Comparison of ENCODE assay signal across 18 mouse cellular contexts in genomic region chr13:93648387-93649130, GRCm38 (mm10). TPM values are rescaled to one million over a fixed set of nuclear protein-coding genes. Genes with fewer than 3 reads are reported as not detected.
DNase-seq lines count a peak whose midpoint lies in the region; ATAC-seq lines count a peak whose summit lies in the region.
"Had no signal": no experiment of that assay in that cellular context is flagged by ENCODE, and none has a peak within 500 bp of the region (broad histone marks: within the 10 kb centered on the region; RNA-seq: fewer than 3 reads in every experiment).

No protein-coding gene starts in this region.

- no peak overlapping the region for H3K4me3 ChIP-seq in liver, embryonic 16.5 days (ENCODE audit: low read depth, low read length)
- H3K4me3 ChIP-seq: embryonic facial prominence, embryonic 15.5 days; forebrain, embryonic 13.5 days; heart, embryonic 13.5 days had no signal

- H3K36me3 ChIP-seq in liver, embryonic 16.5 days (ENCODE audit: control insufficient read depth, insufficient read depth): no peaks in the 10 kb centered on the region
- H3K36me3 ChIP-seq: embryonic facial prominence, embryonic 15.5 days; heart, embryonic 13.5 days had no signal

- 56% methylated on average over 7 of the region's 7 CpGs for WGBS in liver, embryonic 16.5 days (ENCODE audit: insufficient replicate concordance)

- H3K9me3 ChIP-seq in liver, embryonic 16.5 days (replicated peaks; ENCODE audit: control insufficient read depth, low read length): no peaks in the 10 kb centered on the region
- H3K9me3 ChIP-seq: embryonic facial prominence, embryonic 15.5 days; forebrain, embryonic 13.5 days; heart, embryonic 13.5 days had no signal

- DNase-seq in urinary bladder, postnatal 14 days (ENCODE audit: low spot score): peak; percentile 24
- no peak for DNase-seq in urinary bladder, adult 2 months (ENCODE audit: low spot score)
- DNase-seq in adrenal gland, postnatal 10 days: peak; percentile 43
- DNase-seq in kidney, postnatal 25 days: peak; percentile 67 to 81
- DNase-seq in left cerebral cortex, postnatal 14 days (ENCODE audit: low spot score in 2 of 2): no peak
- no peak for DNase-seq in spleen, adult 18-20 months
- DNase-seq in thymus, postnatal 0 days (ENCODE audit: low spot score): no peak
- DNase-seq: cerebellum, adult 2 months; lung, adult 2 months; midbrain, embryonic 14.5 days had no signal

- H3K4me2 ChIP-seq in liver, embryonic 16.5 days (ENCODE audit: low read depth, low read length): no peak overlapping the region
- H3K4me2 ChIP-seq: embryonic facial prominence, embryonic 15.5 days; forebrain, embryonic 13.5 days; heart, embryonic 13.5 days had no signal

- ATAC-seq in liver, embryonic 16.5 days (ENCODE audit: low read depth): peak; percentile 83
- ATAC-seq: activated CD4-positive, CD25-positive, alpha-beta regulatory T cell, adult 4 months; CD4-positive, CD25-positive, alpha-beta regulatory T cell, adult 4 months; forebrain, embryonic 13.5 days had no signal

- H3K9ac ChIP-seq in liver, embryonic 16.5 days (ENCODE audit: low read depth, low read length): no peak overlapping the region
- H3K9ac ChIP-seq: embryonic facial prominence, embryonic 15.5 days; forebrain, embryonic 13.5 days; heart, embryonic 13.5 days had no signal

- peak overlapping the region; percentile 77 for H3K27ac ChIP-seq in liver, embryonic 16.5 days (ENCODE audit: low read length)
- H3K27ac ChIP-seq: embryonic facial prominence, embryonic 15.5 days; forebrain, embryonic 13.5 days; heart, embryonic 13.5 days had no signal

- H3K4me1 ChIP-seq in liver, embryonic 16.5 days (ENCODE audit: control insufficient read depth, low read depth, low read length): no peaks in the 10 kb centered on the region
- H3K4me1 ChIP-seq: embryonic facial prominence, embryonic 15.5 days; forebrain, embryonic 13.5 days; heart, embryonic 13.5 days had no signal

- intact Hi-C loops in left cerebral cortex, postnatal 14 days (cut with DNase I): no loop called here

- H3K27me3 ChIP-seq in liver, embryonic 16.5 days (ENCODE audit: control insufficient read depth, insufficient read depth, low read depth, low read length): no peaks in the 10 kb centered on the region
- H3K27me3 ChIP-seq: embryonic facial prominence, embryonic 15.5 days; forebrain, embryonic 13.5 days; heart, embryonic 13.5 days had no signal

RNA-seq across cellular contexts. Expression of gene Bhmt, which starts 10.8 kb away (rescaled TPM):
- 0.18 and 0.19 TPM in 2 replicates for polyA plus RNA-seq in urinary bladder, adult 2 months (2012; rRNA removed)
- total RNA-seq in adrenal gland, postnatal 10 days (2021): 100 to 1,000 TPM in 1 of 2 experiments, 10 to 100 TPM in 1; 63.3 to 214 TPM
- 188 and 196 TPM in 2 replicates for polyA plus RNA-seq in liver, embryonic 16.5 days (2015; fragmentation: Nextera tagmentation; extraction: Ambion mirVana)
- under 1 TPM in 1 of 2 experiments, not detected in 1; 0.17 TPM for total RNA-seq in left cerebral cortex, postnatal 14 days (2021)
- 0.14 and 0.20 TPM in 2 replicates for polyA plus RNA-seq in thymus, postnatal 0 days (2015; fragmentation: Nextera tagmentation; extraction: Ambion mirVana)
- total RNA-seq: hematopoietic stem cell, adult 5-6 weeks; left cerebral cortex, postnatal 25 days had no signal
- polyA plus RNA-seq: CD4-positive, CD25-positive, alpha-beta regulatory T cell, adult 4 months; cerebellum, adult 2 months; embryonic facial prominence, embryonic 15.5 days had no signal

RNA-seq across cellular contexts. Expression of gene Bhmt2, which starts 25.5 kb away (rescaled TPM):
- 1.3 TPM in 2 replicates for polyA plus RNA-seq in urinary bladder, adult 2 months (2012; rRNA removed)
- 10 to 100 TPM in 1 of 2 experiments, 1 to 10 TPM in 1; 9.8 to 24.3 TPM for total RNA-seq in adrenal gland, postnatal 10 days (2021)
- polyA plus RNA-seq in liver, embryonic 16.5 days (2015; fragmentation: Nextera tagmentation; extraction: Ambion mirVana): 47.9 and 50.2 TPM in 2 replicates
- total RNA-seq in left cerebral cortex, postnatal 14 days (2021): under 1 TPM; 0.38 to 0.64 TPM
- polyA plus RNA-seq in thymus, postnatal 0 days (2015; fragmentation: Nextera tagmentation; extraction: Ambion mirVana): not detected in 2 replicates
- total RNA-seq: hematopoietic stem cell, adult 5-6 weeks had no signal
- polyA plus RNA-seq: embryonic facial prominence, embryonic 15.5 days; forebrain, embryonic 13.5 days; midbrain, embryonic 14.5 days had no signal

RNA-seq across cellular contexts. Expression of gene Dmgdh, which starts 25.7 kb away (rescaled TPM):
- polyA plus RNA-seq in urinary bladder, adult 2 months (2012; rRNA removed): 1.7 and 2.2 TPM in 2 replicates
- total RNA-seq in adrenal gland, postnatal 10 days (2021): 10 to 100 TPM; 14.5 to 33.2 TPM
- polyA plus RNA-seq in liver, embryonic 16.5 days (2015; fragmentation: Nextera tagmentation; extraction: Ambion mirVana): 20.7 and 24.3 TPM in 2 replicates
- under 1 TPM; 0.90 to 0.93 TPM for total RNA-seq in left cerebral cortex, postnatal 14 days (2021)
- not detected in 2 replicates for polyA plus RNA-seq in thymus, postnatal 0 days (2015; fragmentation: Nextera tagmentation; extraction: Ambion mirVana)
- total RNA-seq: hematopoietic stem cell, adult 5-6 weeks had no signal
- polyA plus RNA-seq: activated CD4-positive, CD25-positive, alpha-beta regulatory T cell, adult 4 months; CD4-positive, CD25-positive, alpha-beta regulatory T cell, adult 4 months; embryonic facial prominence, embryonic 15.5 days had no signal

Comparison
In these comparisons a context has a peak if more than half of its experiments do, and no peak if none do; other contexts are left out.
1. DNase-seq: peak in urinary bladder, postnatal 14 days (single experiment), adrenal gland, postnatal 10 days (single experiment) and kidney, postnatal 25 days (2 of 2); none in urinary bladder, adult 2 months (single experiment), left cerebral cortex, postnatal 14 days (0 of 2), spleen, adult 18-20 months (0 of 2) and thymus, postnatal 0 days (single experiment).
2. RNA of gene Bhmt, which starts 10.8 kb away (polyA plus RNA-seq): 188 to 196 TPM in liver, embryonic 16.5 days; 0.14 to 0.20 TPM in thymus, postnatal 0 days and 0.18 to 0.19 TPM in urinary bladder, adult 2 months; every median in the first group is over 100 times any median in the second.
3. RNA of gene Bhmt2, which starts 25.5 kb away (polyA plus RNA-seq): 47.9 to 50.2 TPM in liver, embryonic 16.5 days; 1.3 TPM in urinary bladder, adult 2 months and not detected in thymus, postnatal 0 days; every median in the first group is over 10 times any median in the second.